Mouse (Mus musculus) cerebellum, adult 2 months (tissue): ENCODE data around the gene Lsp1. TPM values are rescaled to one million over a fixed set of nuclear protein-coding genes. Genes with fewer than 3 reads are reported as not detected.
A peak's percentile ranks its signal among the peaks of the same experiment; 100 is the strongest.

ENCODE experiments used
- DNase-seq, 2 experiments: peaks; one replicate each; pipeline ENCODE4 v3.0.0; 2021
- H3K27ac ChIP-seq: fragments of 200-500 bp; 2 replicates; pipeline ENCODE4 v1.5.1; 2012; ENCODE audit warnings: low read length, control low read depth, inconsistent platforms; ENCODE audit not compliant: insufficient read depth
- H3K27me3 ChIP-seq: fragments of 200-500 bp; 2 replicates; pipeline ENCODE4 v1.6.1; 2012; ENCODE audit warnings: inconsistent platforms, mild to moderate bottlenecking, low read length, moderate library complexity; ENCODE audit not compliant: control insufficient read depth, insufficient read depth
- H3K4me1 ChIP-seq: fragments of 200-500 bp; 2 replicates; pipeline ENCODE4 v1.6.1; 2011; ENCODE audit warnings: low read length; ENCODE audit not compliant: control insufficient read depth, insufficient read depth
- H3K4me3 ChIP-seq: fragments of 200-500 bp; replicated peaks from 2 replicates; pipeline ENCODE3; 2011; ENCODE audit warnings: mild to moderate bottlenecking, low read depth, low read length, control low read depth; ENCODE audit not compliant: insufficient read depth
- CTCF ChIP-seq: fragments of 200-500 bp; IDR thresholded peaks from 2 replicates; pipeline ENCODE4 v1.5.1; 2011; ENCODE audit warnings: low read depth, mild to moderate bottlenecking, control low read depth, low read length, moderate library complexity, borderline replicate concordance; ENCODE audit not compliant: insufficient read depth
- POLR2A ChIP-seq: fragments of 200-500 bp; IDR thresholded peaks from 2 replicates; pipeline ENCODE4 v1.6.1; 2011; ENCODE audit warnings: low read length, control low read depth, borderline replicate concordance; ENCODE audit not compliant: insufficient read depth
- WGBS: fragments of 180-500 bp; shearing (Covaris S2); methylation state at CpG from one replicate; pipeline ENCODE4 v1.1.7; 2018; 5-methylcytosine and 5-hydroxymethylcytosine counted together
- polyA plus RNA-seq: library from polyadenylated mRNA; depleted of rRNA; stranded (reverse); fragments of >200 nt; gene quantifications from 2 replicates; pipeline ENCODE4 v1.2.3, GENCODE M21; 2012

The Lsp1 gene
- polyA plus RNA-seq, 1 experiment = 5.9 TPM

- Histone ChIP-seq H3K4me1 (peaks cover 22% of the 10 kb centered on the region), H3K4me3 (no peak overlapping the region), H3K27me3 (no peaks in the 10 kb centered on the region), H3K27ac (peak overlapping the region; percentile 78; the same call in 1 of the 2 replicates)
- TF ChIP-seq POLR2A = no peak
- TF ChIP-seq CTCF = no peak
- DNase-seq = peak in 1 of 2 experiments; percentile 17
- 93% methylated on average over 5 of the region's 5 CpGs for WGBS
These were observed 1.8 kb upstream of the Lsp1 start for GRCm38 (mm10) chr7:142458676-142459298.

GRCm38 (mm10) chr7:142459299-142459691 is 1.3 kb upstream of the Lsp1 start:
- Histone ChIP-seq H3K27me3 (no peaks in the 10 kb centered on the region), H3K4me3 (no peak overlapping the region), H3K27ac (no peak overlapping the region), H3K4me1 (peaks cover 23% of the 10 kb centered on the region)
- no peak for TF ChIP-seq CTCF
- DNase-seq = no peak
- 99% methylated on average over 2 of the region's 2 CpGs for WGBS

GRCm38 (mm10) chr7:142461446-142461845 is 837 bp downstream of the Lsp1 start:
- Histone ChIP-seq H3K27ac (no peak overlapping the region), H3K4me1 (peaks cover 23% of the 10 kb centered on the region), H3K27me3 (no peaks in the 10 kb centered on the region), H3K4me3 (no peak overlapping the region)
- peak in 1 of 2 experiments; percentile 6 for DNase-seq
- TF ChIP-seq POLR2A (no peak), CTCF (no peak)
- 95% methylated on average over 2 of the region's 2 CpGs for WGBS

- DNase-seq = peak in 1 of 2 experiments; percentile 10
- no peaks in the 10 kb centered on the region for H3K27me3 ChIP-seq
These were observed 1.6 kb downstream of the Lsp1 start for GRCm38 (mm10) chr7:142462190-142462589.

GRCm38 (mm10) chr7:142462594-142463078 is 2.0 kb downstream of the Lsp1 start:
- 85% methylated on average over 4 of the region's 4 CpGs for WGBS
- H3K4me3 ChIP-seq = no peak overlapping the region
- no peaks in the 10 kb centered on the region for H3K27me3 ChIP-seq
- TF ChIP-seq CTCF (no peak), POLR2A (no peak)
- no peak for DNase-seq
- H3K27ac ChIP-seq = no peak overlapping the region
- peaks cover 18% of the 10 kb centered on the region for H3K4me1 ChIP-seq

More at GRCm38 (mm10) chr7:142462190-142462589, 1.6 kb downstream of the Lsp1 start:
- WGBS = 81% methylated on average over 6 of the region's 6 CpGs
- H3K4me1 ChIP-seq = peaks cover 18% of the 10 kb centered on the region
- TF ChIP-seq POLR2A = no peak
- TF ChIP-seq CTCF = no peak
- no peak overlapping the region for H3K4me3 ChIP-seq
- no peak overlapping the region for H3K27ac ChIP-seq

- no peak for DNase-seq
These were observed 9.6 kb downstream of the Lsp1 start for GRCm38 (mm10) chr7:142470171-142470691.

GRCm38 (mm10) chr7:142470808-142471413 is 10.3 kb downstream of the Lsp1 start:
- Histone ChIP-seq H3K27me3 (no peaks in the 10 kb centered on the region), H3K4me3 (no peak overlapping the region), H3K27ac (no peak overlapping the region), H3K4me1 (peaks cover 21% of the 10 kb centered on the region)
- no peak for DNase-seq
- 45% methylated on average over 4 of the region's 4 CpGs for WGBS
- TF ChIP-seq CTCF (no peak), POLR2A (no peak)

More at GRCm38 (mm10) chr7:142470171-142470691, 9.6 kb downstream of the Lsp1 start:
- no peak for TF ChIP-seq CTCF
- no peak for TF ChIP-seq POLR2A
- H3K27ac ChIP-seq = no peak overlapping the region
- H3K27me3 ChIP-seq = no peaks in the 10 kb centered on the region
- peaks cover 21% of the 10 kb centered on the region for H3K4me1 ChIP-seq
- H3K4me3 ChIP-seq = no peak overlapping the region
- 87% methylated on average over 7 of the region's 7 CpGs for WGBS

GRCm38 (mm10) chr7:142471414-142471861 is 10.8 kb downstream of the Lsp1 start:
- H3K27me3 ChIP-seq = no peaks in the 10 kb centered on the region
- no peak for TF ChIP-seq CTCF
- no peak for TF ChIP-seq POLR2A
- no peak overlapping the region for H3K4me3 ChIP-seq
- WGBS = 81% methylated on average over 6 of the region's 6 CpGs
- H3K4me1 ChIP-seq = peaks cover 22% of the 10 kb centered on the region
- no peak for DNase-seq
- H3K27ac ChIP-seq = no peak overlapping the region
